Mouse (Mus musculus) midbrain, embryonic 14.5 days (tissue): ENCODE measurements around the gene Epha8. TPM values are rescaled to one million over a fixed set of nuclear protein-coding genes. Genes with fewer than 3 reads are reported as not detected.

Experiments
- ATAC-seq: fragments of 200-750 bp; cut with Nextera tagmentation; 2 replicates; pipeline ENCODE4 v1.8.0; 2017; ENCODE audit warnings: moderate number of reproducible peaks, moderate library complexity; ENCODE audit not compliant: low FRiP score, low TSS enrichment
- DNase-seq: peaks from one replicate; pipeline ENCODE4 v3.0.0-alpha.2; 2015
- H3K27ac ChIP-seq: fragments of 300-500 bp; sonication (generic); replicated peaks from 2 replicates; pipeline ENCODE4 v1.5.1; 2014; ENCODE audit warnings: mild to moderate bottlenecking, low read depth, low read length, moderate library complexity
- H3K27me3 ChIP-seq: fragments of 300-500 bp; sonication (generic); 2 replicates; pipeline ENCODE4 v1.6.1; 2014; ENCODE audit warnings: low read length, control low read depth, mixed read lengths; ENCODE audit not compliant: control insufficient read depth, insufficient read depth
- H3K36me3 ChIP-seq: fragments of 300-500 bp; sonication (generic); 2 replicates; pipeline ENCODE4 v1.6.1; 2014; ENCODE audit warnings: low read length, control low read depth; ENCODE audit not compliant: control insufficient read depth, insufficient read depth
- H3K4me1 ChIP-seq: fragments of 300-500 bp; sonication (generic); 2 replicates; pipeline ENCODE4 v1.6.1; 2014; ENCODE audit warnings: mild to moderate bottlenecking, antibody characterized with exemption, low read length, control low read depth; ENCODE audit not compliant: control insufficient read depth, insufficient read depth
- H3K4me2 ChIP-seq: fragments of 300-500 bp; sonication (generic); 2 replicates; pipeline ENCODE4 v1.6.1; 2014; ENCODE audit warnings: mild to moderate bottlenecking, low read length, moderate library complexity
- H3K4me3 ChIP-seq: fragments of 300-500 bp; sonication (generic); replicated peaks from 2 replicates; pipeline ENCODE4 v1.5.1; 2014; ENCODE audit warnings: low read depth, low read length
- H3K9ac ChIP-seq: fragments of 300-500 bp; sonication (generic); replicated peaks from 2 replicates; pipeline ENCODE4 v1.6.1; 2014; ENCODE audit warnings: mild to moderate bottlenecking, low read length, moderate library complexity
- H3K9me3 ChIP-seq: fragments of 300-500 bp; sonication (generic); 2 replicates; pipeline ENCODE4 v1.6.1; 2016; ENCODE audit warnings: low read length, control low read depth, mixed read lengths; ENCODE audit not compliant: control insufficient read depth
- WGBS: fragments of 180-500 bp; shearing (Covaris S2); extraction: QIAGEN DNeasy Blood & Tissue Kit; methylation state at CpG from one replicate; pipeline ENCODE4 v1.1.7; 2014; 5-methylcytosine and 5-hydroxymethylcytosine counted together
- polyA plus RNA-seq: library from polyadenylated mRNA; unstranded; fragments of >200 nt; fragmentation: Nextera tagmentation; extraction: Ambion mirVana; gene quantifications from 2 replicates; pipeline ENCODE4 v1.2.1, GENCODE M21; 2014

Gene Epha8
- polyA plus RNA-seq, 1 experiment from 2014 or later, result 18.5 TPM

- H3K4me2 ChIP-seq, result no peak overlapping the region
- no peaks in the 10 kb centered on the region for H3K36me3 ChIP-seq
- H3K27me3 ChIP-seq, result peaks cover 33% of the 10 kb centered on the region; the same call in 1 of the 2 replicates
- H3K4me3 ChIP-seq, result no peak overlapping the region
- no peaks in the 10 kb centered on the region for H3K9me3 ChIP-seq
- H3K9ac ChIP-seq, result no peak overlapping the region
- no peak for DNase-seq
- H3K4me1 ChIP-seq, result peaks cover 34% of the 10 kb centered on the region
- no peak for ATAC-seq
- H3K27ac ChIP-seq, result no peak overlapping the region
Measured at GRCm38 (mm10) chr4:136907809-136908208, 48.8 kb downstream of the Epha8 start.

GRCm38 (mm10) chr4:136907033-136907432 is 49.6 kb downstream of the Epha8 start:
- DNase-seq (peak; percentile 74), ATAC-seq (no peak)
- H3K9ac ChIP-seq, result no peak overlapping the region
- no peak overlapping the region for H3K4me2 ChIP-seq
- peaks cover 39% of the 10 kb centered on the region; the same call in 1 of the 2 replicates for H3K27me3 ChIP-seq
- H3K36me3 ChIP-seq, result no peaks in the 10 kb centered on the region
- H3K27ac ChIP-seq, result no peak overlapping the region
- 12% methylated on average over 7 of the region's 7 CpGs for WGBS
- no peaks in the 10 kb centered on the region for H3K9me3 ChIP-seq
- no peak overlapping the region for H3K4me3 ChIP-seq
- H3K4me1 ChIP-seq, result peaks cover 26% of the 10 kb centered on the region

GRCm38 (mm10) chr4:136904767-136905539 is 51.7 kb downstream of the Epha8 start:
- no peak overlapping the region; the same call in 1 of the 2 replicates for H3K27ac ChIP-seq

GRCm38 (mm10) chr4:136899154-136899553 is 57.5 kb downstream of the Epha8 start:
- Histone ChIP-seq H3K9me3 (no peaks in the 10 kb centered on the region), H3K4me3 (no peak overlapping the region), H3K9ac (no peak overlapping the region), H3K27ac (no peak overlapping the region), H3K4me2 (no peak overlapping the region), H3K4me1 (no peaks in the 10 kb centered on the region), H3K27me3 (peaks cover 33% of the 10 kb centered on the region), H3K36me3 (no peaks in the 10 kb centered on the region)
- no peak for ATAC-seq
- DNase-seq, result no peak
- 65% methylated on average over 7 of the region's 7 CpGs for WGBS

More at GRCm38 (mm10) chr4:136904767-136905539, 51.7 kb downstream of the Epha8 start:
- 0 out of 2 replicates have a peak, but pooled peaks have one; percentile 50 for ATAC-seq
- Histone ChIP-seq H3K4me2 (peak overlapping the region; percentile 36), H3K4me3 (no peak overlapping the region), H3K9ac (no peak overlapping the region; the same call in 1 of the 2 replicates), H3K9me3 (no peaks in the 10 kb centered on the region), H3K4me1 (peaks cover 13% of the 10 kb centered on the region), H3K36me3 (no peaks in the 10 kb centered on the region), H3K27me3 (peaks cover 35% of the 10 kb centered on the region; the same call in 1 of the 2 replicates)
- DNase-seq, result peak; percentile 70
- under 1% methylated on average over 23 of the region's 23 CpGs for WGBS

GRCm38 (mm10) chr4:136898637-136899036 is 58.0 kb downstream of the Epha8 start, which contains the start of gene C1qa:
C1qa (minus strand) TSS chr4:136898803.
- H3K36me3 ChIP-seq, result no peaks in the 10 kb centered on the region
- 79% methylated on average over 9 of the region's 9 CpGs for WGBS
- no peak within 1 kb of the TSS for H3K4me3 ChIP-seq
- no peak for DNase-seq
- no peaks in the 10 kb centered on the region for H3K9me3 ChIP-seq
- no peak within 1 kb of the TSS for H3K9ac ChIP-seq
- peaks cover 33% of the 10 kb centered on the region for H3K27me3 ChIP-seq
- no peak within 1 kb of the TSS for H3K4me2 ChIP-seq
- H3K27ac ChIP-seq, result no peak within 1 kb of the TSS
- no peak for ATAC-seq
- H3K4me1 ChIP-seq, result no peaks in the 10 kb centered on the region

- Histone ChIP-seq H3K27me3 (peaks cover 37% of the 10 kb centered on the region), H3K4me1 (no peaks in the 10 kb centered on the region), H3K9ac (no peak overlapping the region), H3K27ac (no peak overlapping the region), H3K4me2 (no peak overlapping the region), H3K9me3 (no peaks in the 10 kb centered on the region), H3K4me3 (no peak overlapping the region), H3K36me3 (no peaks in the 10 kb centered on the region)
- ATAC-seq (no peak), DNase-seq (no peak)
- 68% methylated on average over 9 of the region's 9 CpGs for WGBS
Measured at GRCm38 (mm10) chr4:136898084-136898598, 58.5 kb downstream of the Epha8 start.

- Histone ChIP-seq H3K36me3 (no peaks in the 10 kb centered on the region), H3K9ac (peak overlapping the region; percentile 23; the same call in 1 of the 2 replicates), H3K4me1 (no peaks in the 10 kb centered on the region), H3K4me2 (no peak overlapping the region; the same call in 1 of the 2 replicates), H3K4me3 (no peak overlapping the region), H3K27ac (no peak overlapping the region), H3K27me3 (peaks cover 35% of the 10 kb centered on the region), H3K9me3 (no peaks in the 10 kb centered on the region)
- no peak for DNase-seq
- ATAC-seq, result no peak
- WGBS, result 35% methylated on average over 10 of the region's 10 CpGs
Measured at GRCm38 (mm10) chr4:136896461-136896860, 60.2 kb downstream of the Epha8 start.

GRCm38 (mm10) chr4:136895861-136896260 is 60.8 kb downstream of the Epha8 start:
- Histone ChIP-seq H3K27me3 (peaks cover 35% of the 10 kb centered on the region), H3K36me3 (no peaks in the 10 kb centered on the region), H3K4me1 (no peaks in the 10 kb centered on the region), H3K4me3 (no peak overlapping the region), H3K27ac (no peak overlapping the region), H3K9ac (peak overlapping the region; percentile 23; the same call in 1 of the 2 replicates), H3K9me3 (no peaks in the 10 kb centered on the region), H3K4me2 (peak overlapping the region; percentile 25; the same call in 1 of the 2 replicates)
- DNase-seq (no peak), ATAC-seq (no peak)
- WGBS, result 4% methylated on average over 15 of the region's 15 CpGs
